Mouse (Mus musculus): ENCODE data around the gene Tbp. TPM values are rescaled to one million over a fixed set of nuclear protein-coding genes. Genes with fewer than 3 reads are reported as not detected.

Tbp gene
- polyA plus RNA-seq (2012; rRNA removed) = 70.5 and 71.9 TPM in 2 replicates

GRCm38 (mm10) chr17:15499656-15500394 lies at the start of gene Tbp, which contains the start of gene Psmb1:
Tbp (plus strand) TSS chr17:15499888.
Psmb1 (minus strand) TSS chr17:15499751.

GRCm38 (mm10) chr17:15526986-15527810 lies 27.5 kb downstream of the Tbp start, which contains the start of gene Pdcd2:
Pdcd2 (minus strand) TSS chr17:15527301.

GRCm38 (mm10) chr17:15564014-15564927 lies 64.6 kb downstream of the Tbp start, which contains the start of gene Prdm9:
Prdm9 (minus strand) TSS chr17:15564354.

Other genes with a start within 250 kb of the Tbp start
- 26.8 and 28.3 TPM in 2 replicates for gene Dll1, start 123.0 kb upstream of the Tbp start, polyA plus RNA-seq (2012; rRNA removed)
- gene Fam120b, start 103.7 kb upstream of the Tbp start, polyA plus RNA-seq (2012; rRNA removed) = 27.2 and 27.4 TPM in 2 replicates
- gene Psmb1, start 137 bp upstream of the Tbp start, polyA plus RNA-seq (2012; rRNA removed) = 182 and 191 TPM in 2 replicates
- 33.4 and 35.5 TPM in 2 replicates for gene Pdcd2, start 27.4 kb downstream of the Tbp start, polyA plus RNA-seq (2012; rRNA removed)
- gene Prdm9, start 64.5 kb downstream of the Tbp start, polyA plus RNA-seq (2012; rRNA removed) = 2.0 and 2.6 TPM in 2 replicates
- gene Chd1, start 205.1 kb downstream of the Tbp start, polyA plus RNA-seq (2012; rRNA removed) = 6.5 and 7.0 TPM in 2 replicates